Mouse (Mus musculus) embryonic fibroblast, embryonic 13.5 days (primary cell): ENCODE results near the gene Mlxipl. TPM values are rescaled to one million over a fixed set of nuclear protein-coding genes. Genes with fewer than 3 reads are reported as not detected.

Source experiments
- H3K27ac ChIP-seq: 2 replicates; pipeline ENCODE4 v1.5.1; 2012; ENCODE audit warnings: low read length, control low read depth, inconsistent platforms; ENCODE audit not compliant: insufficient read depth
- H3K4me1 ChIP-seq: 2 replicates; pipeline ENCODE4 v1.6.1; 2011; ENCODE audit warnings: low read length; ENCODE audit not compliant: control insufficient read depth, insufficient read depth
- H3K4me3 ChIP-seq: 2 replicates; pipeline ENCODE4 v1.5.1; 2011; ENCODE audit warnings: mild to moderate bottlenecking, control low read depth, low read length; ENCODE audit not compliant: insufficient read depth
- CTCF ChIP-seq: IDR thresholded peaks from 2 replicates; pipeline ENCODE4 v1.5.1; 2011; ENCODE audit warnings: mild to moderate bottlenecking, control low read depth, low read length, moderate library complexity, borderline replicate concordance; ENCODE audit not compliant: insufficient read depth
- POLR2A ChIP-seq: IDR thresholded peaks from 2 replicates; pipeline ENCODE4 v1.6.1; 2011; ENCODE audit warnings: low read depth, mild to moderate bottlenecking, control low read depth, low read length, moderate library complexity
- polyA plus RNA-seq: library from polyadenylated mRNA; stranded (reverse); fragments of >200 nt; gene quantifications from 2 replicates; pipeline ENCODE4 v1.2.4, GENCODE M21; 2011; ENCODE audit warnings: low read depth; ENCODE audit not compliant: missing spikeins, insufficient read length

Gene Mlxipl
- polyA plus RNA-seq, 1 experiment, result not detected

GRCm38 (mm10) chr5:135066008-135066407 is 23.7 kb upstream of the Mlxipl start:
- TF ChIP-seq POLR2A, result no peak
- TF ChIP-seq CTCF, result no peak
- Histone ChIP-seq H3K27ac (no peak overlapping the region), H3K4me1 (no peaks in the 10 kb centered on the region), H3K4me3 (no peak overlapping the region)

GRCm38 (mm10) chr5:135070448-135070847 is 19.2 kb upstream of the Mlxipl start:
- Histone ChIP-seq H3K4me1 (no peaks in the 10 kb centered on the region), H3K4me3 (no peak overlapping the region), H3K27ac (no peak overlapping the region)
- TF ChIP-seq CTCF (no peak), POLR2A (no peak)

GRCm38 (mm10) chr5:135072061-135072460 is 17.6 kb upstream of the Mlxipl start:
- Histone ChIP-seq H3K27ac (no peak overlapping the region), H3K4me3 (no peak overlapping the region), H3K4me1 (no peaks in the 10 kb centered on the region)
- TF ChIP-seq CTCF, result no peak
- TF ChIP-seq POLR2A, result no peak

- Histone ChIP-seq H3K4me1 (no peaks in the 10 kb centered on the region), H3K27ac (no peak overlapping the region), H3K4me3 (no peak overlapping the region)
- TF ChIP-seq CTCF (no peak), POLR2A (no peak)
These were observed 17.0 kb upstream of the Mlxipl start for GRCm38 (mm10) chr5:135072720-135073119.

- H3K4me3 ChIP-seq, result no peak overlapping the region
- TF ChIP-seq CTCF, result no peak
- TF ChIP-seq POLR2A, result no peak
- no peaks in the 10 kb centered on the region for H3K4me1 ChIP-seq
- no peak overlapping the region for H3K27ac ChIP-seq
These were observed 16.1 kb upstream of the Mlxipl start for GRCm38 (mm10) chr5:135073349-135074150.

GRCm38 (mm10) chr5:135075655-135076054 is 14.0 kb upstream of the Mlxipl start:
- TF ChIP-seq CTCF (no peak), POLR2A (no peak)
- Histone ChIP-seq H3K4me1 (no peaks in the 10 kb centered on the region), H3K4me3 (no peak overlapping the region), H3K27ac (no peak overlapping the region)

GRCm38 (mm10) chr5:135076368-135076767 is 13.3 kb upstream of the Mlxipl start:
- Histone ChIP-seq H3K4me3 (no peak overlapping the region), H3K4me1 (no peaks in the 10 kb centered on the region), H3K27ac (no peak overlapping the region)
- TF ChIP-seq POLR2A, result no peak
- TF ChIP-seq CTCF, result no peak

- peak overlapping the region; percentile 74 for H3K4me3 ChIP-seq
- no peaks in the 10 kb centered on the region for H3K4me1 ChIP-seq
- TF ChIP-seq CTCF (no peak), POLR2A (no peak)
- H3K27ac ChIP-seq, result no peak overlapping the region
These were observed 12.7 kb upstream of the Mlxipl start for GRCm38 (mm10) chr5:135076931-135077505.

GRCm38 (mm10) chr5:135077564-135078481 is 11.9 kb upstream of the Mlxipl start, which contains the start of gene Vps37d:
TSS of gene Vps37d (minus strand) at chr5:135078266.
- peak within 1 kb of the TSS; percentile 74 for H3K4me3 ChIP-seq
- no peaks in the 10 kb centered on the region for H3K4me1 ChIP-seq
- no peak for TF ChIP-seq POLR2A
- TF ChIP-seq CTCF, result peak; percentile 33; the same call in 1 of the 2 replicates
- no peak within 1 kb of the TSS for H3K27ac ChIP-seq
